Mouse (Mus musculus) olfactory bulb, adult 2 months (tissue): Measurements from ENCODE around the gene Mrpl14.

Source experiments
- CTCF ChIP-seq: fragments of 200-500 bp; IDR thresholded peaks from 2 replicates; pipeline ENCODE4 v1.5.1; 2012; ENCODE audit warnings: low read depth, mild to moderate bottlenecking, low read length, moderate library complexity; ENCODE audit not compliant: insufficient read depth
- POLR2A ChIP-seq: fragments of 200-500 bp; IDR thresholded peaks from 2 replicates; pipeline ENCODE4 v1.6.1; 2012; ENCODE audit warnings: mild to moderate bottlenecking, low read depth, low read length, moderate library complexity; ENCODE audit not compliant: insufficient read depth

DNA sequence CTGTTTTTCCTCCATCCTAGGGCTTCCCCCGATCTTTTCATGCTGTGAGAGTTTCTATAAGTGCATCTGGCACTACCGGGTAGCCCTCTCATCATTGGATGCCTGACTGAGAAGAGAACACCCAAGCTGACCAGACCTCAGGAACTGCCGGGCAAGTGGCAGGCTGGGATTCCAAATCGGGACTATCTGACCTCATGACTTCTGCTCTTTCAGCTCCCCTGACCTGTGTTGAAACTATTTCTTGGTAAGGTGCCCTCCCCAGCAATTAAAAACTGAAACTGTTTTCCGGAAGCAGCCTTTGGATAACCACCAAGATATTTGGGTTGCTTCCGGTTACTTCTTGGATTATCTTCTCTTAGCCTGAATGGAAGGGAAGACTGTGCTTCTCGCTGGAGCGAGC, 22.1 kb downstream of the Mrpl14 start:
- TF ChIP-seq CTCF, result no peak
- no peak for TF ChIP-seq POLR2A
